Mouse (Mus musculus): ENCODE data around the gene Mrgprb3. TPM values are rescaled to one million over a fixed set of nuclear protein-coding genes. Genes with fewer than 3 reads are reported as not detected.

Gene Mrgprb3
- polyA plus RNA-seq (2015; fragmentation: Nextera tagmentation; extraction: Ambion mirVana), result not detected in 2 replicates

DNA sequence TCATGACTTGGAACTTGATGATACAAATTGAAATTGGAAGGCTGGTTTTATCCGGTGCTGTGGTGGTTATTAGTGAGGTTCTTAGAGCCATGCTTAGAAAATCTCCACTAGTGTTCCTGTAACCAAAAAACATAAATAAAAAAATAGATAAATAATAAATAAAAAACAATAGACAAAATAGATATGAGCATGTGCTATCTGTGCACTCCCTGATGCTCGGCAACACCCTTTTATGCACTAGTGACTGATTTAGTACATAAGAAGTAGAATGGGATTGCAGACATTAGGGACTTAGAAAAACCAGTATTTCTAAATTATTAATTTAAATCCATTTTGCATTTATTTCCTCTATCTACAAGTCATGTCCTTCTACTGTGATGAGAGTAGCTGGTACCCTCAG, at the start of gene Mrgprb3:
Mrgprb3 (minus strand) TSS at position 101 of the 400 bp plus-strand sequence.
- WGBS (ENCODE audit: insufficient replicate concordance), result 68% methylated on average over 2 of the region's 2 CpGs

More for the DNA sequence above, at the start of gene Mrgprb3:
- no peak for ATAC-seq (ENCODE audit: insufficient read depth)
- H3K27ac ChIP-seq (replicated peaks), result no peak within 1 kb of the TSS
- no peak within 1 kb of the TSS for H3K9ac ChIP-seq
- H3K9me3 ChIP-seq (replicated peaks), result no peaks in the 10 kb centered on the region
- no peaks in the 10 kb centered on the region for H3K4me1 ChIP-seq (replicated peaks)
- H3K4me2 ChIP-seq, result no peak within 1 kb of the TSS
- no peaks in the 10 kb centered on the region for H3K27me3 ChIP-seq
- no peak within 1 kb of the TSS for H3K4me3 ChIP-seq (replicated peaks)
- no peaks in the 10 kb centered on the region for H3K36me3 ChIP-seq (replicated peaks)

Other genes with a start within 250 kb of the Mrgprb3 start
- gene Mrgprb1, start 187.5 kb downstream of the Mrgprb3 start, polyA plus RNA-seq (2015; fragmentation: Nextera tagmentation; extraction: Ambion mirVana), result not detected in 2 replicates
- not detected in 2 replicates for gene Mrgprx2, start 144.5 kb downstream of the Mrgprb3 start, polyA plus RNA-seq (2015; fragmentation: Nextera tagmentation; extraction: Ambion mirVana)
- gene Mrgprb2, start 85.7 kb downstream of the Mrgprb3 start, polyA plus RNA-seq (2015; fragmentation: Nextera tagmentation; extraction: Ambion mirVana), result not detected in 2 replicates
- 10.8 and 11.2 TPM in 2 replicates for gene Zdhhc13, start 145.2 kb upstream of the Mrgprb3 start, polyA plus RNA-seq (2015; fragmentation: Nextera tagmentation; extraction: Ambion mirVana)
- gene Csrp3, start 204.2 kb upstream of the Mrgprb3 start, polyA plus RNA-seq (2015; fragmentation: Nextera tagmentation; extraction: Ambion mirVana), result 4.5 and 6.9 TPM in 2 replicates
- 32.5 and 33.5 TPM in 2 replicates for gene E2f8, start 237.8 kb upstream of the Mrgprb3 start, polyA plus RNA-seq (2015; fragmentation: Nextera tagmentation; extraction: Ambion mirVana)

Measured in liver, embryonic 15.5 days (tissue).